Mouse (Mus musculus) left cerebral cortex, postnatal 4 days (tissue): Measurements from ENCODE around the gene Pard3b. TPM values are rescaled to one million over a fixed set of nuclear protein-coding genes. Genes with fewer than 3 reads are reported as not detected.

ENCODE experiments used
- DNase-seq: peaks from one replicate; pipeline ENCODE4 v3.0.0-alpha.2; 2022
- intact Hi-C: fragments of 180-260 bp; cut with DNase I; formaldehyde crosslinking; loops from one replicate; pipeline ENCODE4 v1.15.1; 2025
- total RNA-seq, 2 experiments: library from RNA; stranded (reverse); gene quantifications; 2 replicates each; pipeline ENCODE4 v1.2.3; 2021

The Pard3b gene
- total RNA-seq, 2 experiments from 2014 or later, result 6.3 to 7.1 TPM

DNA sequence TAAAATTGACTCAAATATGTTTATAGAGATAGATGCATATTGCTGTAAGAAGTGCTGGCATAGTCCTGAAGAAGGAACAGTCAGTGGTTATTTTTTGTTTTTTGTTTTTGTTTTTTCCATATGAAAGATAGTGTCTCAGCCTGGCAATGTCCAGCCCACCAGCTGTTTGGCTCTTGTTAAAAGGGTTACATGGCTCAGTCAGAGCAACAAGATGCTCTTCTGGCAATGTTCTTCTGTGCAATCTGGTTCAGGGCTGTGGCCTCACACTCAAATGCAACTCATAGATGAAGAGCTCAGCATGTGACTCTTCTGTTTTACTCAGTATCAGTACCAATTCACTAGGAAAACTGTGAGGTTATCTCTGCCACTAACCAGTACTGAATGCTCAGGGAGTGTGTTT, 104.2 kb downstream of the Pard3b start:
- intact Hi-C loops, result no loop called here
- peak; percentile 47 for DNase-seq

DNA sequence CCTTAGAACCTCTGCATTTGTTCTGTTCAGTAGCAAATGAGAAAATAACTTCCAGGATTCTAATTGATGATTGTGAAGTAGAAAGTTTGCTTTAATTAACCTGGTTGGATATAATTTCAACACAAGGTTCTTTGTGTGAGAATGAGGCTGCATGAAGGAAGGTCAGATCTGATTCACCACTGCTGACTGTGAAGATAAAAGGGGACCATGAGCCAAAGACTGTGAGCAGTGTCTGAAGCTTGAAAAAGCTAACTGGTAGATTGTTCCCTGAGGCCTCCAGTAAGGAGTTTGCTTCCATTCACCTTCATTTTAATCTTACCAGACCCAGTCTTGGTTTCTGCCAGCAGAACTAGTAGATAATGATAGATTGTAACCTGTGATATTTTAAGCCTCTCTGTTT, 108.9 kb downstream of the Pard3b start:
- intact Hi-C loops, result no loop called here
- no peak for DNase-seq

DNA sequence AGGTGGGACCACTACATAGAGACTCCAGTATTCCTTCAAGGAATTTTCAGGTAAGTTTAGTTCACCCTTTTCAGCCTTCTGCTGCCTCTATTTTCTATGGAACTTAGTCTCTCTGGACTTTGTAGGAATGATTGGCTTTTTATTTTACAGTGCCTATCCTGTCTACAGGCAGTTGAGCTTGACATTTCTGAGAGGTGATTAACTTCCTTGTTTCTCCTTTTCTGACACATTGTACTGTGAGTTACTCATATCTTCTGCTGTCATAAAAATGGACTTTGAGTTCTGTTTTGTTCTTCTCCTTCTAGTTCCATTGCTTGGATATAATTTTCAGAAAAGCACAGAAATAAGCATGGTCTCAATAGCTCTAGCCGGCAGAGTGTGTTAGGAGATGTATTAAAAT, 112.4 kb downstream of the Pard3b start:
- intact Hi-C loops, result no loop called here

DNA sequence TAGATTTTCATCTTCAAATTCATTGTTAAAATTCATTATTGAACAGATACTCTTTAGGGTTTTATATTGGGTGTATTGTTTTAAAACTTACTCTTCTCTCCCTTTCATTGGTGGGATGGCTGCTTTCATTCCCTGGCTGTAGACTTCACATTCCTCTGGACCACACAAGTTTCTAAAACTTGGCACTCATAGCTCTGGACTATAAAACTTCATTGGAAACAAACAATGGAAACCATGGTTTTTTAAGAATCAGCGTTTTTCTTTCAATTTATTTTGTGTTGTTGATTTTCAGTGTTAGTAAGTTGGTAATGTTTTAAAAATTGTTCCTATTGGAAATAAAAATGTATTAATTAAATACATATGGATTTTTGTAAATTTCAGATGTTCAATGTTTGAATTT, 118.1 kb downstream of the Pard3b start:
- intact Hi-C loops, result no loop called here

More for the DNA sequence above, 112.4 kb downstream of the Pard3b start:
- no peak for DNase-seq

GRCm38 (mm10) chr1:61771213-61771612, 132.6 kb downstream of the Pard3b start:
- peak; percentile 72 for DNase-seq
- intact Hi-C loops, result loop anchor here (5.0 kb wide), 1 partner anchor 394 kb away; no protein-coding TSS in a partner anchor

More for the DNA sequence above, 118.1 kb downstream of the Pard3b start:
- no peak for DNase-seq

- DNase-seq, result no peak
- intact Hi-C loops, result no loop called here
Observed at GRCm38 (mm10) chr1:61778731-61779130, 140.1 kb downstream of the Pard3b start.

- intact Hi-C loops, result no loop called here
- no peak for DNase-seq
Observed at GRCm38 (mm10) chr1:61779906-61780305, 141.3 kb downstream of the Pard3b start.

DNA sequence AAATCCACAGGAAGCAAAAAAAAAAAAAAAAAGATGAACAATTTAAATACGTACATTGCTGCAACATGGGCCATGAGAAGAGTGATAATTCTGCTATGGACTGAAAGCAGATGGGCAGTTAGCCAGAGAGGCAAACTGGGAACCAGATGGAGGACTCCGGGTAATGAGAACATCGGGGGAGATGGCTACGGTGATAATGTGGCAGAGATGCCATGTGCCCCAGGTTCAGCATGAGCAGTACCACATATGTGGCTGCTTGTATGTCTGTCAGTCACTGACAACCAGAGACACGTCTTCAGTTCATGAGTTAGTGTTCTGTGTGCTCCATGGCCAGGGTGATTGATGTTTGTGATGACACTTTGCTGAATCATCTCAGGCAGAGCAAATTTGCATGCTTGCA, 157.7 kb downstream of the Pard3b start:
- intact Hi-C loops, result no loop called here
- DNase-seq, result peak; percentile 28

DNA sequence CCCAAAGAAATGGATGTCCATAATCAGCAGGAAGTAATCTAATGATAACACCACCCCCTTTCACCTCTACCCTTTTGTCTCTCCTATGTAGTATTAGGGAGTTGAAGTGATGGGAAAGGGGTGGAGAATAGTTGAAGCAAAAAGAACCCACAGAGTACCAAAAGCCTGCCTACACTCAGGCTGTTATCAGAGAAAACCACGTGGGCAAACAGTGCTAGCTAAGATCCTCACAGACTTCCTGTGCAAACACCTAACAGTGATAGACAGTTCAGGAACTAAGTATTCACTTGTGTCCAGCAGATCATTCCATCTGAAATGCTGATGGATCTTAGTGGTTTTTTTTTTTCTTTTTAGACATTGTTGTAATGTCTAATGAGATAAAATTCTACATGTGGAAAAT, 181.6 kb downstream of the Pard3b start:
- intact Hi-C loops, result no loop called here
- DNase-seq, result no peak

DNA sequence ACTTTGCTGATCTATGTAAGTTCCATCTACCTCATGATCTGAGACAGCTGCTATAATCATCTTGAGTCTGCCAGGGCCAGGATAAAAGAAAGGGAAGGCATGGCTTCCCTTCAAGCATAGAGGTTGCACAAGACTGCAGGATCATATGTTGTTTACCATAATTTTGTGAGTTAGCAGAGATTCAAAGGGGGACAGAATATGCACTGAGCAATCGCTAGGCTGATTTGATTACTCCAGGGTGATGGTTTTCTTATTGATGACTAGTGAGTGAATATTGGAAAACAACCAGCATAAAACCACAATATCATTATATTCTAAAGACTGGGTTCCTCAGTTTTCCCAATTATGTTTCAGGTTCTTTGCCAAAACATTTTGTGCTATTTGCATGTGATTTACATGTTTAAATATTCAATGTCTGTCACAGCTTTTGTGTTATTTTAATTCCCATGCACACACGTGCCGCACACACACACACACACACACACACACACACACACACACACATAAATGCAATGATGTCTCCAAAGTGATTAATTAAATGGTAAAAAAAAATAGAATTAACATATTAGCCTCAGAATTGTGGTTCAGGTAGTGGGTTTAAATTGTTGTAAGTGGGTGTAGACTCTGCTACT, 187.1 kb downstream of the Pard3b start:
- intact Hi-C loops, result no loop called here
- no peak for DNase-seq

DNA sequence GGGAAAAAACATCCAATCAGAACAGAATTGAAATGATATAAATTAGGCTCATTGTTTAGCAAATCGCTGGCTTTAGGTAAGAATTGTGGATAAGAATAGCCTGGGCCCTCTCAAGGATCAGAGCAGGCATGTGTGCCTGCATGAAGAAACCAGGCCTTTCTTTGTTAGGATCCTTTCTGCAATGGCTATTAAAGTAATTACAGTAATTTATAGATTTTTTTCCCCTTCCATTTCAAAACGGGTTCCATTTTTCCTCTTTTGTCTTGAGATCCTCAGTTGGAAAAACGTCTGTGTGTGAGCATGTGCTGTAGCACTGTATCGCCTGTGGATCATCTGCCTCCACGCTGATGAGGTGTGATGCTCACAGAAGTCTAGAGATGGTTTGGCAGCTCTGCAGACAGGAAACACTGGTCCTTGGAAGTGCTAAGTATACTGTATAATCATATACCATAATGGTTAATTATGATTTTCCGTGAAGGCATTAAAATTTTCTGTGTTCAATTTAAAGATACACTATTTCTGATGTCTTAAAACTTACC, 198.5 kb downstream of the Pard3b start:
- no peak for DNase-seq

DNA sequence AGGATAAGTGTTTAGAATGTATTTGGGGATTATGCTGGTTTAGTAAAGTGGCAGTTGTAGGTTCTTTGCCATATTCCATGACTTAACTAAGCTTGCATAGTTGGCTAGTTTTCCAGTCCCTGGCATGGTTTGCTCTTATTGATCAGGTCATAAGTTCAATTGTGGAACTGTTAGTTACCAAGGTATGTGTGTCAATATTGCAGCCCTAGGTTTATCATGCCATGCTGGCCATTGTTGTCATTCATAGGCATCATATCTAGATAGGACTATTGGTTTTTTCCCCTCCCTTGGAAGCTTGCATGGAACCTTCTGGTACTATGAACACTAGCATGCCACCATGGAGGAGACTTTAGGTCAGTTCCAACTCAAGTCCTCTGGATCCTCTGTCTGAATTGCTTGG, 208.0 kb downstream of the Pard3b start:
- intact Hi-C loops, result no loop called here
- no peak for DNase-seq

More for the DNA sequence above, 198.5 kb downstream of the Pard3b start:
- intact Hi-C loops, result no loop called here

- intact Hi-C loops, result no loop called here
- no peak for DNase-seq
Observed at GRCm38 (mm10) chr1:61849029-61849714, 210.5 kb downstream of the Pard3b start.

DNA sequence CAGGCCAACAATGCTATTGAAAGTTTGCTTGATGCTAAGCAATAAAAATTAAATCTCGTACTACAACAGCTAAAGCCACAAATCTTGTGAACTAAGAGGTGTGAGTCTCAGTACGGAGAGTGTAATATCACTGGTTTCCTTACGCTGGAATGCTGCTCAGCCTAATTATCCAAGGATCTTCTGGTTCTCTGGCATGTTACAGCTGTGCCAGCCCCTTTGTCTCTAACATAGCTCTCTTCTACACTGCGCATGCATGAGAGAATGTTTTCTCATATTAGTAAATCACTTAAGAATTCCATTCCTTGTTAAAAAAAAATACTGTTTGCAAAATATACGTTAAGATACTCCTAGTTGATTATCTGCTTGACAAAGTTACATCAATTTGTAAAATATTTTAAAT, 211.8 kb downstream of the Pard3b start:
- intact Hi-C loops, result no loop called here
- no peak for DNase-seq

GRCm38 (mm10) chr1:61851176-61851575, 212.6 kb downstream of the Pard3b start:
- intact Hi-C loops, result no loop called here
- DNase-seq, result no peak

DNA sequence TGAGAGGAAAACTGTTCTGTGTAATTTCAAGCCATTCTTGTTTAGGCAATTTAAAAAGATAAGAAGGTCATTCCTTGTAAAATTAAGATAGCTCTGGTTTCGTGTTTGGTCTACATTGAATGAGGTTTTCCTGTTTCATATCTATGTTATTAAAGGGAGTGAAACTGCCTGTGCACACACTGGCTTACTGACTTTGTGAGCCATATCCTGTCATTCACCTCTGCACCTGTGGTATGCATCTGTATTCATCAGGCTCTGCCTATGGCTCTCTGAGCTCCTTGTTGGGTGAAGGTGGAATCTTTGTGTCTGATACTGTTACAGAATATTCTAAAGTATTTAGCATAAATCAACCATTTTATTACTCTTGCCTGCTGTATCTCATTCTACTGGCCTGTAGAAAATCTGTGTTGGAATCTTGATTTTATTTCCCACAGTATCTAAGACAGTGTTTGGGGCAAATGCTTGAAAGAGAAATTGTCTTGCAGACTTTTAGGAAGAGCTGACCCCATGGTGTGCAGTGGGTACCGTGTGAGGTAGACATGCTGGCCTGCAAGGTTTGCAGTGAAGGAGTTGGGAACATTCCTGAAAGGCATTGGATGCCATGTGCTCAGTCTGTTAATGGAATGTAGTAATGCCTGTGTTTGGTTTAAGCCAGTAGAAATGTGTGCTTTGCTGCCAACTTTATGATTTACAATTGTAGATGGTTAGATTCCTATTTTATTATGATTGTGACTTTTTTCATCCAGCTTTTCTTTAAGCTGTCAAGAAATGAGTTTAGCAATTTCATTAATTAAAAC, 228.9 kb downstream of the Pard3b start:
- no peak for DNase-seq
- intact Hi-C loops, result no loop called here

DNA sequence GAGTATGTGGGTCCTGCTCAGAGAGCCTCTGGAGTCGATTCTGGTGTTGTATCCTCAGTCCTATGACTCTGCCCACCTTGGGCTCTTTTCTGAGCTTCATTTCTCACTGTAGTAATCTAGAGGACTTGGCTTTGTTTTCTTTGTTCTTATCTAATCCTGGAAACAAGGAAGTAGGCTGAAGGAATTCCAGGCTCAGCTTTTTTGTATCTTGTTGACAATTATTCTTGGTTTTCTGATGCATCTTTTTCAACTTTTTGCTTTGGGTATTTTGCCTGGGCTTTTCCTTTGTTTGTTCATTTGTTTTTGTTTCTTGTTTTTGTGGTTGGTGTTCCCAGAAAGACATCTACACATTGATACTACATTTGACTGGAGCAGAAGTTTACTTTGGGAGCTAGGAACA, 236.3 kb downstream of the Pard3b start:
- intact Hi-C loops, result no loop called here
- no peak for DNase-seq

DNA sequence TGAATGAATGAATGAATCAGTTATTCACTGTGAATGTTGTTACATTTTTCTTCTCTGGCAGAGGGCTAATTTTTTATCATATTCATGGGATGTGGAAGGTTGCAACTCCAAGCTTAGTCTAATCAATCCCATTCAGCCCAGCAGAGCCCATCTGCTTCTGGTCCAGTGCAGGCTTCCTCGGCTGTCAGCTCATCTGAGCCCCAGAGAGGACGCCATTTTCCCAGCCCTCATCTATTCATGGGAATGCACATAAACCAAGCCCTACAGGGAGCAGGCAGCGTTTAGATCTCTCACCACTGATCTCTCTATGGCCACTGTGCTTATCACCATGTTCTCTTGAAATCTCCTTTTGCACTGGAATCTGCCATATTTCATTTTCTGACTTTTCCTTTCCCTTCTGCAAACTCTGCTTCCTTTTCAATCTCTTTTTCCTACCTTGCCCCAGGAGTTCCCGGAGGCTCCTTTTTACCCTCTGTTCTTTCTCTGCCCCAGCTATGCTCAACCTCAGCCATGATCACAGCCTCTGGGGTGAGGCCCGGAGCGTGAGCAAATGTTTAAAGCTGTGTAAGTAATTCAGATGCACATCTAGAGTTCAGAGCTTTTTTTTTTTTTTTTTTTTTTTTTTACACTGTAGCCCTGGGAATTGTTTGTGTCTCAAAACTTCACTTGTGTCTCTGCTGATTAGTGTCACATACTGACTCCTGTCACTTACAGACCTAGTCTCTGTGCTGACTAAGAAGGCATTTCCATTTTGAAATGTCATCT, 241.3 kb downstream of the Pard3b start:
- intact Hi-C loops, result no loop called here
- DNase-seq, result no peak

DNA sequence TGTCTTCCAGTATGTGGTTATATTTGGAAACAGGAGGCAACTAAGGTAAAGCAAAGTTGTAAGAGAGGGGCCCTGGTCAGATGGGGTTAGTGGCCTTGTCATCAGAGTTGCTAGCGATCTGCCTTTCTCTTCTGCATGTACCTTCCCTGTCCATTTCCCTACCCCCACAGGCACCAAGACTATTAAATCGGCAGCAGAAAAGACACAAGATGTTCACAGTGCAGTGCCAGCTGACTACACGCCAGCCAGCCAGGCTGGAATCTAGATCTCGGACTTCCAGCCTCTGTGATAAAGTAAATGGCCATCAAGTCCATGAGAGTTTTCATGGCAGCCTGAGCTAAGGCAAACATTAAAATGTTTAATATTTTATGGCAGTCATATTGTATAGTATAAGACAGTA, 257.4 kb downstream of the Pard3b start:
- peak; percentile 84 for DNase-seq

DNA sequence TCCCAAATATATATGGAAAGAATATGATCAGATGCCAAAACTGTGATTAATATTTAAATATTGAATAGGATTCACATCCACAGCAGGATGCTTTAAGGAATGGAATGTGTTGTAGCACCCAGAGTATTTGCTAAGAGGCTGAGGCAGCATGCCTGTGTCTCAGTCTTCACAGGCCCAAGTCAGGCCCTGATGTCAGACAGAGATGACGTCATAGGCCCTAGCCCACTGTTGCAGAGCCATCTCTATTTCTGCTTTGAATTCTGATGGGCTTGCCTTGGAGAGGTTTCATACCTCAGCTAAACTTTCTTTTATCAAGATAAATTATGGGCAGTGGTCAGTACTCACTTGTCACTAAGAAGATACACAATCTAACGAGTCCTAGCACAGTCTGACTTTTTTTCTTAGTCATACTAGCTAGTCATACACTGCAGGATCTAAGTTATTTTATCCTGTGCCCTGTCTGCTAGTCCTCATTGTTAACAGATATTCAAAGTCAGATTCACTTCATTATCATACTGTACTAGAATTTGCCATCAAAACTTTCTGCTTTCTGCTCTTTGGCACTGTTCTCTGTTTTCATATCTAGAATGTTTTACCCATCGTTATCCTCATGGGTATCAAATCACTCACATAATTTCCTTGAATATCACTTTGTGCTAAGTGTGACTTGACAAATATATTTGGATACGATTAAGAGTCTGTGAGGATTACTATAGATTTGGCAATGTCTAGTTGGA, 264.8 kb downstream of the Pard3b start:
- no peak for DNase-seq
- intact Hi-C loops, result no loop called here

More for the DNA sequence above, 257.4 kb downstream of the Pard3b start:
- intact Hi-C loops, result no loop called here
